Mouse (Mus musculus): ENCODE measurements around the gene Icam4. TPM values are rescaled to one million over a fixed set of nuclear protein-coding genes. Genes with fewer than 3 reads are reported as not detected.
"Not testable (repeated sequence)": the region's sequence is repeated elsewhere in the genome, so short reads cannot be mapped to it uniquely, and the experiment has no call there.

Icam4 gene
- polyA plus RNA-seq, 1 experiment, result 0.73 TPM

- H3K36me3 ChIP-seq (ENCODE audit: control insufficient read depth, insufficient read depth), result no peaks in the 10 kb centered on the region
- TF ChIP-seq TCF12 (IDR thresholded peaks at IDR 0.05; ENCODE audit: insufficient read depth, poor library complexity, severe bottlenecking), result no peak
- no peak for TF ChIP-seq POLR2A (IDR thresholded peaks at IDR 0.05; ENCODE audit: insufficient read length, low read depth)
- TF ChIP-seq POLR2AphosphoS2 (IDR thresholded peaks at IDR 0.05; ENCODE audit: insufficient read length, low read depth), result no peak
- no peak for TF ChIP-seq REST (IDR thresholded peaks at IDR 0.05; ENCODE audit: insufficient read depth, insufficient read length)
- no peak for TF ChIP-seq USF1 (IDR thresholded peaks at IDR 0.05; ENCODE audit: low read depth)
- no peak for TF ChIP-seq CEBPB (IDR thresholded peaks at IDR 0.05; ENCODE audit: insufficient read depth, poor library complexity, severe bottlenecking)
- TF ChIP-seq E2F4 (IDR thresholded peaks at IDR 0.05; ENCODE audit: insufficient read depth), result no peak
- no peak for TF ChIP-seq MAX (IDR thresholded peaks at IDR 0.05; ENCODE audit: low read depth)
- TF ChIP-seq MYOG (IDR thresholded peaks at IDR 0.05; ENCODE audit: control insufficient read depth in 1 of 3, insufficient read depth in 1 of 3, insufficient read length in 2 of 3, low read depth in 2 of 3), result no peak
- no peak for TF ChIP-seq SRF (IDR thresholded peaks at IDR 0.05; ENCODE audit: control insufficient read depth, insufficient read length, low read depth)
- no peak for TF ChIP-seq MYOD1 (IDR thresholded peaks at IDR 0.05; ENCODE audit: control insufficient read depth in 1 of 3, insufficient read length in 2 of 3, low read depth in 2 of 3)
- TF ChIP-seq TCF3 (IDR thresholded peaks at IDR 0.05; ENCODE audit: insufficient read length, low read depth), result no peak
- no peak overlapping the region for H3K4me2 ChIP-seq (ENCODE audit: low read depth)
- H3K4me3 ChIP-seq, result no peak overlapping the region
- no peak overlapping the region for H3ac ChIP-seq (ENCODE audit: control insufficient read depth, insufficient read length)
- peaks cover 2% of the 10 kb centered on the region for H3K27me3 ChIP-seq (ENCODE audit: control insufficient read depth, insufficient read depth, insufficient read length)
- H3K79me2 ChIP-seq (ENCODE audit: control insufficient read depth, insufficient read depth), result no peaks in the 10 kb centered on the region
Observed at GRCm38 (mm10) chr9:21043563-21043962, 14.4 kb downstream of the Icam4 start.

GRCm38 (mm10) chr9:21044785-21045184 lies 15.6 kb downstream of the Icam4 start:
- not testable (repeated sequence) for H3K79me2 ChIP-seq (ENCODE audit: control insufficient read depth, insufficient read depth); H3K27me3 ChIP-seq (ENCODE audit: control insufficient read depth, insufficient read depth, insufficient read length); H3ac ChIP-seq (ENCODE audit: control insufficient read depth, insufficient read length); H3K4me2 ChIP-seq (ENCODE audit: low read depth); H3K36me3 ChIP-seq (ENCODE audit: control insufficient read depth, insufficient read depth); H3K4me3 ChIP-seq

GRCm38 (mm10) chr9:21045235-21045634 lies 16.1 kb downstream of the Icam4 start:
- TF ChIP-seq MYOD1 (IDR thresholded peaks at IDR 0.05; ENCODE audit: control insufficient read depth in 1 of 3, insufficient read length in 2 of 3, low read depth in 2 of 3) (no peak), POLR2A (IDR thresholded peaks at IDR 0.05; ENCODE audit: insufficient read length, low read depth) (no peak), SRF (IDR thresholded peaks at IDR 0.05; ENCODE audit: control insufficient read depth, insufficient read length, low read depth) (no peak), MAX (IDR thresholded peaks at IDR 0.05; ENCODE audit: low read depth) (no peak), TCF3 (IDR thresholded peaks at IDR 0.05; ENCODE audit: insufficient read length, low read depth) (no peak), CEBPB (IDR thresholded peaks at IDR 0.05; ENCODE audit: insufficient read depth, poor library complexity, severe bottlenecking) (no peak), E2F4 (IDR thresholded peaks at IDR 0.05; ENCODE audit: insufficient read depth) (no peak), USF1 (IDR thresholded peaks at IDR 0.05; ENCODE audit: low read depth) (no peak), MYOG (IDR thresholded peaks at IDR 0.05; ENCODE audit: control insufficient read depth in 1 of 3, insufficient read depth in 1 of 3, insufficient read length in 2 of 3, low read depth in 2 of 3) (no peak), POLR2AphosphoS2 (IDR thresholded peaks at IDR 0.05; ENCODE audit: insufficient read length, low read depth) (no peak), REST (IDR thresholded peaks at IDR 0.05; ENCODE audit: insufficient read depth, insufficient read length) (no peak)
- H3K27me3 ChIP-seq (ENCODE audit: control insufficient read depth, insufficient read depth, insufficient read length), result peaks cover 1% of the 10 kb centered on the region
- H3K4me2 ChIP-seq (ENCODE audit: low read depth), result no peak overlapping the region
- H3K36me3 ChIP-seq (ENCODE audit: control insufficient read depth, insufficient read depth), result no peaks in the 10 kb centered on the region
- H3ac ChIP-seq (ENCODE audit: control insufficient read depth, insufficient read length), result no peak overlapping the region
- H3K4me3 ChIP-seq, result no peak overlapping the region
- no peaks in the 10 kb centered on the region for H3K79me2 ChIP-seq (ENCODE audit: control insufficient read depth, insufficient read depth)

DNA sequence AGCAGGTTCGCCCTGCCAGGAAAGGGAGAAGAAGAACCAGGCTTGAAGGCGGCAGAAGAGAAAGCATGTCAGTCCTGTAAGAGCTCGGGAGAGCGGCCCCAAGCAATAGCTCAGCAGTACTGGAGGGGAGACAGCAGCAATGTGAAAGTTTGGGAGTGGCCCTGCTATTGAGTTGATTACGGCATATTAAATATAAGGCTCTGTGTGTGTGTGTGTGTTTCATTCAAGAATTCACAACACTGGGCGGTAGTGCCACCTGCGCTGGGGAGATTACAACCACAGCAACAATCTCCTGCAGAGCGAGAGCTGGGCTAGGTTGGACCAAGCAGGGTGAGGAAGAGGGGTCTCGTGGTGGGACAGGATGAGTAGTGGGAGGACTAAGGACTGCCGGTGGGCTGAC lies 22.4 kb downstream of the Icam4 start:
- Histone ChIP-seq H3K27me3 (ENCODE audit: control insufficient read depth, insufficient read depth, insufficient read length) (peaks cover 21% of the 10 kb centered on the region), H3K79me2 (ENCODE audit: control insufficient read depth, insufficient read depth) (no peaks in the 10 kb centered on the region)
- TF ChIP-seq TCF12 (IDR thresholded peaks at IDR 0.05; ENCODE audit: insufficient read depth, poor library complexity, severe bottlenecking) (no peak), CEBPB (IDR thresholded peaks at IDR 0.05; ENCODE audit: insufficient read depth, poor library complexity, severe bottlenecking) (no peak), USF1 (IDR thresholded peaks at IDR 0.05; ENCODE audit: low read depth) (no peak)

GRCm38 (mm10) chr9:21062928-21063327 lies 33.8 kb downstream of the Icam4 start:
- TF ChIP-seq POLR2A (IDR thresholded peaks at IDR 0.05; ENCODE audit: insufficient read length, low read depth), result no peak
- TF ChIP-seq MAX (IDR thresholded peaks at IDR 0.05; ENCODE audit: low read depth), result no peak
- TF ChIP-seq CEBPB (IDR thresholded peaks at IDR 0.05; ENCODE audit: insufficient read depth, poor library complexity, severe bottlenecking), result no peak
- TF ChIP-seq MYOG (IDR thresholded peaks at IDR 0.05; ENCODE audit: control insufficient read depth in 1 of 3, insufficient read depth in 1 of 3, insufficient read length in 2 of 3, low read depth in 2 of 3), result no peak
- no peak overlapping the region for H3K4me3 ChIP-seq
- no peaks in the 10 kb centered on the region for H3K27me3 ChIP-seq (ENCODE audit: control insufficient read depth, insufficient read depth, insufficient read length)
- H3K4me2 ChIP-seq (ENCODE audit: low read depth), result no peak overlapping the region
- no peaks in the 10 kb centered on the region for H3K79me2 ChIP-seq (ENCODE audit: control insufficient read depth, insufficient read depth)
- peaks cover 3% of the 10 kb centered on the region for H3K36me3 ChIP-seq (ENCODE audit: control insufficient read depth, insufficient read depth)
- no peak overlapping the region for H3ac ChIP-seq (ENCODE audit: control insufficient read depth, insufficient read length)

More for the DNA sequence above, 22.4 kb downstream of the Icam4 start:
- no peaks in the 10 kb centered on the region for H3K36me3 ChIP-seq (ENCODE audit: control insufficient read depth, insufficient read depth)
- H3K4me3 ChIP-seq, result no peak overlapping the region
- no peak overlapping the region for H3K4me2 ChIP-seq (ENCODE audit: low read depth)
- no peak overlapping the region for H3ac ChIP-seq (ENCODE audit: control insufficient read depth, insufficient read length)

Measured in myocyte (in vitro differentiated cells).